Mouse (Mus musculus) cerebellum, adult 9-11 months (tissue): ENCODE data around the gene Furin.

Source experiments
- DNase-seq: peaks from one replicate; pipeline ENCODE4 v3.0.0; 2022

Gene Furin

GRCm38 (mm10) chr7:80371041-80371751 is 34.0 kb downstream of the Furin start, which contains the start of gene Man2a2:
TSS of gene Man2a2 (minus strand) at chr7:80371375.
- DNase-seq: no peak

- DNase-seq: peak; percentile 94
Observed at GRCm38 (mm10) chr7:80370649-80371040, 34.6 kb downstream of the Furin start.

DNA sequence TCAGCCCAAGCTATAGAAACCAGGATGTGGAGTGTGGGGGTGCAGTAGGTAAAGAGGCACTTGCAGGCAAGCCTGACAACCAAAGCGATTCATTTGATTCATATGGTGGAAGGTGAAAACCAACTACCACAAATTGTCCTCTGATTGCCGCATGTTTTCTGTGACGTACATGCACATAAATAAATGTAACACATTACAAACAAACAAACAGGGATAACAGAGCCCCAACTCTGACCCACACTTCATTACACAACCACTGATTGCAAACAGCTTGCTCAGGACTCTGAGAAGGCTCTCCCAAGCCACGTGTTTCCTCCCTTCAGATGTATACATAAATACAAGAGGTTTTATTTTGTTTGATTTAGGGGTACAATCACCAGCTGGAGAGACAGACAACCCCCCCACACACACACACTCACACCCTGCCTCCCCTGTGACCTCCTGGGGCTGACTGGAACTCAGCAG is 35.2 kb downstream of the Furin start:
- DNase-seq: no peak

- peak; percentile 77 for DNase-seq
Observed at GRCm38 (mm10) chr7:80369461-80369860, 35.8 kb downstream of the Furin start.

- no peak for DNase-seq
Observed at GRCm38 (mm10) chr7:80368635-80369421, 36.4 kb downstream of the Furin start.

- DNase-seq: no peak
Observed at GRCm38 (mm10) chr7:80368009-80368408, 37.2 kb downstream of the Furin start.

GRCm38 (mm10) chr7:80367232-80367631 is 38.0 kb downstream of the Furin start:
- no peak for DNase-seq

DNA sequence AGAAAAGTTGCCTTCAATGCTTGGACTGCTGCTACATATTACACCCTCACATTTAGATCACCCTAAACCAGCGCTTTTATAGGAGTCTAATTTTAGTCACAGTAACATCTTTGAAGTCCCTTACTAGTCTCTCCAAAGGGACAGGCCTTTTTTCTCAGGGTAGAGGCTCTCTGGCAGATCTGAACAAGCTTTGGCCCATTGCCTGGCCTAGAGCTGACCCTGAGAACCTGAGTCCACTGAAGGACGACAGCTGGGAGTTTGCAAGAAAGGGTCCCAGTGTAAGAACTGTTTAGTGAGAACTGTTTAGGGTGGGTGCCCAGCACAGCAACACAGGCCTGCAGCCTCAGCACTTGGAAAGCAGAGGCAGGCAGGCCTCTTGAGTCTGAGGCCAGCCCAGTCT is 39.5 kb downstream of the Furin start:
- no peak for DNase-seq

DNA sequence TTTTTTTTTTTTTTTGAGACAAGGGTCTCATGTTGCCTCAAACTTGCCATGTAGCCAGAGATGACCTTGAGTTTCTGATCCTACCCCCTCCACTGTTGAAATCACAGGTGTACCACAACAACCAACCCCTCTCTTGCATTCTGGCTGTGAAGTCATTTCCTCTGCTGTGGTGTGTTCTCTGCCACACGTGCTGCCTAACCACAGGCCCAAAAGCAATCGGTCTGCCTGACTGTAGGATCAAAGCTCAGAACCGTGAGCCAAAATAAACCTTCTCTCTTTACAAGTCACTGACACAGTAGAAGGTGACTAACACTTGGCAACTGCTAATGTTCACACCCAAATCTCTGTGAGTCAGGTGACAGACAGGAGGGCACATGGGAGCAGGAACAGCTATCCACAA is 44.8 kb downstream of the Furin start:
- no peak for DNase-seq

- no peak for DNase-seq
Observed at GRCm38 (mm10) chr7:80358039-80358438, 47.2 kb downstream of the Furin start.

GRCm38 (mm10) chr7:80357156-80357555 is 48.1 kb downstream of the Furin start:
- no peak for DNase-seq

DNA sequence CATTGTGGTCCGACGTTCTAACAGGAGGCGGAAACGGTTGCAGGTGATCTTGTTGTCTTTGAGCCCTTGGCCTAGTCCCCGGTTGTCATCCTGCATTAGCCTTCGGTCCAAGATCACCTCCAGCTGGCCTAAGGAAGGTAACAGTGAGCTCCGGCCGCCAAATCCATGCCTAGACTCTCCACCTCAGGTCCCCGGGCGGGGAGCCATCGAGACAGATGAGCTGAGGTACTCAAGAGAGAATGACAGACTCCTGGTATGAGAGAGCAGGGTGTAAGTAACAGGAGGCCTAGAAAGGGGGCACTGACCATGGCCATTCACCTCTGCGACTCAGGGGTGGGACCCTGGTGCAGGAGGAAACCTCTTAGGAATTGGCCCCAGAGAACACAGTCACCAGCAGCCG is 48.9 kb downstream of the Furin start:
- peak; percentile 64 for DNase-seq

- DNase-seq: no peak
Observed at GRCm38 (mm10) chr7:80352920-80353319, 52.3 kb downstream of the Furin start.

DNA sequence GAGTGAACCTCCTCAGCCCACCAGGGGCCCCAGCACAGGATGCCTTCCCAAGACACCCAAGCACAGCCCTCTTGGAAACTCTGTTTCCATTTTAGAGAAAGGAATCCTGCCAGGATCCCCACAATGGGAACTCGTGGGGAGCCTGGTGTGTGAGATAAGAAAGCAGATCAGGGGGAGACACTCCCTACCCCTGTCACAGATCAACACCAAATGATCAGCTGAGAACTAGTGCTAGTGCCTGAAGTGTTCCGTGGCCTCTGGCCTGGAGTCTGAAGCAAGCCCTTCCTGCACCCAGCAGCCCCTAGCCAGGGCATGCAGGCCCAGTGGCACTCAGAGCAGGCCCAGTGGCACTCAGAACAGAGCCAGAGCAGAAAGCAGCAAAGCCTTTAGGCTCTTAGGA is 54.4 kb downstream of the Furin start:
- DNase-seq: no peak

DNA sequence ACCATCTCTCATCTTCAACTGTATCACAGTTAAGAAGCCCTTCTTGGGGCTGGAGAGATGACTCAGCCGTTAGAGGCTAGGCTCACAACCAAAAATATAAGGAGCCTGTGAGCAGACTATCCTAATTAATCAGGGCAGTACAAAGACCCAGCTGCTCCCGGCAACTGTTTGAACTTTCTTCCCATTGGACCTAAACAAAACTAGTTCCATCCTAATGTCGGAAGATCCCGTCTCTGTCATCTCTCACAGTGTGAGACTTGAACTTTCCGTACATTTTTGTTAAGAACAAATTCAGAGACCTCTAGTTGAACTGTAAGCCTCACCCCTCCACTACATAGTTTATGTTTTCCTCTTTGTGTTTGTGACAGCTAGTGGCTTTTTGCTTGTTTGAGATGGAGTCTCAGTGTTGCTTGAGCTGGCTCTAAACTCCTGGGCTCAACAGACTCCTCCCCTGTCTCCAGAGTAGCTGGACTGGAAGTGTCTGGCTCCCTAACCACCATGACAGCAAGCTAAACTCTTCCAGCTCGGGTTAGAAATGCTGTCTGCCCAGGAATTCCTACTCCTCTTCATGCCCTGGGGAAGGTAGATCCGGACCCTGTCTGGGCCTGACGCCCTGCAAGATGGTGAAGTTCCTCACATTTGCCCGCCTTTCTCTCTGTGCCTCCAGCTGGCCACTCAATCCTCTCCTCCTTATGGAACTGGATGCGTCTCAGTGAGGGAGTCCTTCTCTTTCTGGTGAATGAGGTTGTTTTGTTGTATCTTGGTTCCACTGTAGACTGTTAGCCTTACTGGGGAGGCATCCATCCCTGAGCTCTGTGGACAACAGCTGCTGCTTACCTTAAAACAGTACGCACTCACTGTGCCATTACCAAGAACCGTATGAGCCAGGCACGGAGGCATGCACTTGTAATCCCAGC is 57.3 kb downstream of the Furin start:
- DNase-seq: no peak

DNA sequence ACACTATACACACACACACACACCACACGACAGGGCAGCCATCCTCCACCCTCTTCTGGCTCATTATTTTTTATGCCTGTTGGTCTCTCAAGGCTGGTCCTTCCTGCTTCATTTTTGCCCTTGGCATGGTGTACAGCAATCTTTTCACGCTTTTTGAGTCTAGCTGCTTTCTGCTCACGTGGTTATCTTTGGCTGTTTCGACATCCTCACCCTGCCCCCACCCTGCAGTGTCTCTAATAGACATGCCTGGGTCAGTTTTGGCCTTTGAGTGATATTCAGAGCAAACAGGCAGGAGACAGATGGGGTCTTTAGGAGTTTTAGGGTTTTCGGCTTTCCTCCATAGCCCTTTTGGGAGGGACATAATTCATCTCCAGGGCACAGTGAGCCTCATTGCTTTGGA is 58.4 kb downstream of the Furin start:
- peak; percentile 22 for DNase-seq

DNA sequence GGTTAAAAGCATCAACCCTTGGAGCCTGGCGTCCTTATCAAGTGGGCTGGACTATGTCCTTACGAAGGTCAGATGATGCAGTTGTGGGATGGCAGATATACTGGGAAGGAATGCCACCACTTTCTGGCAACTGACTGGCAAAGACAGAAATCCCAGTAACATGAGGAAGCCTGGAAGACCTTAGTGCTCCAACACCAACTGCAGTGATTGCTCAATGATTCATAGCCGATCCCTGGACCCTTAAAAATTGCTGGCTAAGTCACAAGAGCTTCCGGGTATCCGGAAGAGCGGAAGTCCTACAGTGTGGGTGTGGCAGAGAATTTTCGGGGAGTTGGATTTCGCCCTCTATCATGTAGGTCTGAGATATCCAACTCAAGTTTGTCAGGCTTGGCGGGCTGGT is 59.1 kb downstream of the Furin start:
- DNase-seq: no peak

GRCm38 (mm10) chr7:80343270-80344018 is 61.8 kb downstream of the Furin start:
- DNase-seq: peak; percentile 66

- peak; percentile 94 for DNase-seq
Observed at GRCm38 (mm10) chr7:80342858-80343257, 62.4 kb downstream of the Furin start, which contains the start of gene Hddc3. TSS of gene Hddc3 (plus strand) at chr7:80343104.

GRCm38 (mm10) chr7:80341793-80342192 is 63.4 kb downstream of the Furin start:
- DNase-seq: peak; percentile 65

DNA sequence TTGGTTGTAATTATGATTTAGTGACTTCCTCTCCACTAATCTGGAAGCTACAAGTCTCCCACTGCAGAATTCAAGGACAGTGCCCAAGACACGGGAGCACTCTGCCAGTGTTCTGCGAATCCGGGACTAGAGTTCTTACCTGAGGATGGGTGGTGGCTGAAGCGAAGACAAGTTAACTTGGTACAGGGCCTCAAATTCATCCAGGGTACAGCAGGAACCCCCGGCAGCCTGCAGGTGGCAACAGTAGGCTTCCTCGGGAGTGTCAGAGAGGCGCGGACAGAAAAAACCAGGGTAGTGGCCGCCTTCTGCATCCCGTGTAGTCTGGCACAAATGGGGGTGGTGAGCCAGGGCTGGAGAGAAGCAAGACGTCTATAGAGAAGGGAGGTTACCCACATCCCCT is 64.4 kb downstream of the Furin start, which contains the start of gene Unc45a:
Unc45a (minus strand) TSS at position 213 of the 400 bp plus-strand sequence.
- DNase-seq: peak; percentile 81
